Mouse (Mus musculus) spleen, postnatal 36 days (tissue): ENCODE data around the gene Selenon.
"Not testable (repeated sequence)": the region's sequence is repeated elsewhere in the genome, so short reads cannot be mapped to it uniquely, and the experiment has no call there.

Experiments used
- DNase-seq, 2 experiments: peaks; one replicate each; pipeline ENCODE4 v3.0.0; 2022; ENCODE audit warnings: low spot score in 2 of 2, mixed read lengths in 1 of 2

Selenon gene

GRCm38 (mm10) chr4:134510396-134510795 is 41.6 kb downstream of the Selenon start:
- no peak for DNase-seq

- DNase-seq: no peak
These were observed 45.3 kb downstream of the Selenon start for GRCm38 (mm10) chr4:134506713-134507112.

GRCm38 (mm10) chr4:134505966-134506594 is 45.9 kb downstream of the Selenon start:
- DNase-seq: peak; percentile 26 to 41

GRCm38 (mm10) chr4:134505303-134505789 is 46.6 kb downstream of the Selenon start:
- DNase-seq: no peak

- DNase-seq: no peak
These were observed 48.1 kb downstream of the Selenon start for GRCm38 (mm10) chr4:134503686-134504357.

- DNase-seq: no peak
These were observed 50.9 kb downstream of the Selenon start for GRCm38 (mm10) chr4:134501095-134501494.

- not testable (repeated sequence) for DNase-seq
These were observed 53.0 kb downstream of the Selenon start for GRCm38 (mm10) chr4:134498983-134499382.

GRCm38 (mm10) chr4:134497986-134498731 is 53.8 kb downstream of the Selenon start:
- DNase-seq: no peak

GRCm38 (mm10) chr4:134497223-134497622 is 54.7 kb downstream of the Selenon start:
- no peak for DNase-seq

- DNase-seq: peak; percentile 77 to 79
These were observed 55.3 kb downstream of the Selenon start, which contains the start of gene Paqr7 for GRCm38 (mm10) chr4:134496595-134497210. TSS of gene Paqr7 (plus strand) at chr4:134496697.

GRCm38 (mm10) chr4:134495546-134495923 is 56.4 kb downstream of the Selenon start:
- DNase-seq: no peak

- DNase-seq: peak; percentile 71 to 74
These were observed 57.0 kb downstream of the Selenon start for GRCm38 (mm10) chr4:134494780-134495545.

- DNase-seq: not testable (repeated sequence)
These were observed 57.8 kb downstream of the Selenon start for GRCm38 (mm10) chr4:134494161-134494560.

- DNase-seq: no peak
These were observed 60.2 kb downstream of the Selenon start for GRCm38 (mm10) chr4:134491716-134492115.

GRCm38 (mm10) chr4:134489986-134490665 is 61.8 kb downstream of the Selenon start:
- no peak for DNase-seq

- DNase-seq: no peak
These were observed 63.8 kb downstream of the Selenon start for GRCm38 (mm10) chr4:134488211-134488610.
